Mouse (Mus musculus): Measurements from ENCODE around the gene Pcca.

- TF ChIP-seq MAFK (IDR thresholded peaks at IDR 0.05; ENCODE audit: insufficient read depth, low read depth, low read length) (no peak), HCFC1 (IDR thresholded peaks at IDR 0.05; ENCODE audit: borderline replicate concordance, insufficient read depth, low read length) (no peak)
Observed at GRCm38 (mm10) chr14:122607456-122607855, 73.3 kb downstream of the Pcca start.

All from ES-E14 (cell line).